Mouse (Mus musculus) frontal cortex, postnatal 10 days (tissue): ENCODE measurements at regions not wholly inside any gene's neighbourhood (a gene's known extent, or its start where the extent isn't known, plus 50 kb on each side); places are given as distances from the start of the nearest gene placed in this dataset.

Experiments used
- DNase-seq, 2 experiments: peaks; one replicate each; pipeline ENCODE4 v3.0.0; 2022; ENCODE audit warnings: low spot score in 2 of 2, mixed read lengths in 1 of 2

- no peak for DNase-seq
Measured at GRCm38 (mm10) chr2:79185234-79186101, 69.8 kb upstream of the Itga4 start.

GRCm38 (mm10) chr2:79186878-79187277 is 68.3 kb upstream of the Itga4 start:
- DNase-seq = no peak

DNA sequence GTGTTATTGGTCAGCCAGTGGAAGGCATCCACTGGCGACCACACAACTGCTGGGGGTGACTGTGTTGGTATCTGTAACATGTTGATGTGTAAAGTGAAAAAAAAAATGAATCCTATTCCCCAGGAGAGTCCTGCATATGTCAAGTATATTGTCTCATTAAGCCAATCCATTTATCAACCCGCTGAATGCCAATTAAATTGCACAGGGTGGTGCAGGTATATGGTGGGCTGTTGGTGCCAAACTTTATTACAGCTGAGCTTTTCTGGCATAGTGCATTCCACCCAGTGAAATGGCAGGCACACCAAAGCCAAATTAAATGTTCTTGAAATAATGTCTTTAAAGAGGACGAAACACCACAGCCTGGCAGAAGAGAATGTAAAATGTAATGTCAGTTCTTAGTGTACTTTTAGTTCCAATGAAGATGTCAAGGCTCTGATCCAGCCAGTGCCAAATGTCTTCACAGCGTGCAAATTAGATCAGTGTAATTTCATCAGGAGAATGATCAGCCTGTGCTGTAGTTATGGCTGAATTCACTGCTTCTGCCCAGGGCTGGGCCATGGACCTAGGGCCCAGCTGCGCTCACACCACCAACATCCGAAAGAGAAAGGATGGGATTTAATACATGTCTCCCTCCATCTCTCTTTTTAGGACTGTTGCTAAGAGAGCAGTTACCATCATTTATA is 66.6 kb upstream of the Itga4 start:
- DNase-seq = no peak

- DNase-seq = no peak
Measured at GRCm38 (mm10) chr2:79193851-79194250, 61.4 kb upstream of the Itga4 start.

- DNase-seq = no peak
Measured at GRCm38 (mm10) chr2:79201677-79202076, 53.5 kb upstream of the Itga4 start.
